Mouse (Mus musculus) heart, embryonic 12.5 days (tissue): ENCODE data around the gene Aifm1. TPM values are rescaled to one million over a fixed set of nuclear protein-coding genes. Genes with fewer than 3 reads are reported as not detected.
A peak's percentile ranks its signal among the peaks of the same experiment; 100 is the strongest.

ENCODE experiments used
- ATAC-seq: fragments of 200-750 bp; cut with Nextera tagmentation; 2 replicates; pipeline ENCODE4 v1.8.0; 2017; ENCODE audit warnings: moderate TSS enrichment, moderate library complexity; ENCODE audit not compliant: insufficient number of reproducible peaks, low FRiP score
- H3K27ac ChIP-seq: fragments of 300-500 bp; sonication (generic); 2 replicates; pipeline ENCODE4 v1.5.1; 2016; ENCODE audit warnings: mild to moderate bottlenecking, moderate library complexity; ENCODE audit not compliant: poor library complexity, severe bottlenecking
- H3K27me3 ChIP-seq: fragments of 300-500 bp; sonication (generic); replicated peaks from 2 replicates; pipeline ENCODE4 v1.6.1; 2016; ENCODE audit warnings: mild to moderate bottlenecking, moderate library complexity
- H3K36me3 ChIP-seq: fragments of 300-500 bp; sonication (generic); 2 replicates; pipeline ENCODE4 v1.6.1; 2016; ENCODE audit warnings: mild to moderate bottlenecking, moderate library complexity
- H3K4me1 ChIP-seq: fragments of 300-500 bp; sonication (generic); replicated peaks from 2 replicates; pipeline ENCODE4 v1.6.1; 2016; ENCODE audit warnings: mild to moderate bottlenecking
- H3K4me2 ChIP-seq: fragments of 300-500 bp; sonication (generic); 2 replicates; pipeline ENCODE4 v1.6.1; 2016; ENCODE audit warnings: mild to moderate bottlenecking, moderate library complexity
- H3K4me3 ChIP-seq: fragments of 300-500 bp; sonication (generic); 2 replicates; pipeline ENCODE4 v1.5.1; 2016; ENCODE audit warnings: mild to moderate bottlenecking
- H3K9ac ChIP-seq: fragments of 300-500 bp; sonication (generic); 2 replicates; pipeline ENCODE4 v1.6.1; 2016; ENCODE audit warnings: mild to moderate bottlenecking, moderate library complexity
- H3K9me3 ChIP-seq: fragments of 300-500 bp; sonication (generic); replicated peaks from 2 replicates; pipeline ENCODE4 v1.6.1; 2016; ENCODE audit warnings: mild to moderate bottlenecking, moderate library complexity
- WGBS: fragments of 180-500 bp; shearing (Covaris S2); methylation state at CpG from one replicate; pipeline ENCODE4 v1.1.7; 2016; 5-methylcytosine and 5-hydroxymethylcytosine counted together
- polyA plus RNA-seq: library from polyadenylated mRNA; unstranded; fragments of >200 nt; fragmentation: Nextera tagmentation; extraction: Ambion mirVana; gene quantifications from 2 replicates; pipeline ENCODE4 v1.2.1, GENCODE M21; 2016

The Aifm1 gene
- polyA plus RNA-seq: 111 TPM in 2 replicates

- 17% methylated on average over 45 of the region's 45 CpGs for WGBS
- H3K27ac ChIP-seq: 0 out of 2 replicates have a peak within 1 kb of the TSS, but pooled peaks have one; percentile 6
- peak within 1 kb of the TSS; percentile 69 for H3K9ac ChIP-seq
- H3K36me3 ChIP-seq: no peaks in the 10 kb centered on the region
- H3K4me3 ChIP-seq: peak within 1 kb of the TSS; percentile 64
- no peaks in the 10 kb centered on the region for H3K27me3 ChIP-seq
- H3K4me2 ChIP-seq: peak within 1 kb of the TSS; percentile 69
- H3K4me1 ChIP-seq: peaks cover 5% of the 10 kb centered on the region; the same call in 1 of the 2 replicates
- H3K9me3 ChIP-seq: no peaks in the 10 kb centered on the region
- peak; percentile 99 for ATAC-seq
These were observed at the start of gene Aifm1 for GRCm38 (mm10) chrX:48513166-48513807. Gene Aifm1, minus strand, starts transcription at chrX:48513563.

DNA sequence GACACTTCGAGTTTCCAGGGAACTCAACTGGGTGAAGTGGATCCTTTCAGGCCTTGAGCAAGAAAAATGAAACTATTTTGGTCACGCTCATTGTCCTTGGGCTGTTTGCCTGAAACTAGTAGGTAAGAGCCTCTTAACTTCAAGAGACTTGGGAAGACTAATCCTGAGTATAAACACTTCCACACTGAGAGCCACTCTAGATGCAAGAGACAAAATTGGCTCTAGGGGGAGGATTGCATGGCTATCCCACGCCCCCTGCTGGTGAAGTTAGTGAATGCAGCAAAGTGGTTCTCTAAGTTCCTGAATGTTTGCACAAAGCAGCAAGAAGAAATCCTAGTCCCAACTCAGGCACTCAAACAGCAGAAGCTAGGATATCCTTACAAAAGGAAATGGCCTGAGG, 18.8 kb upstream of the Aifm1 start:
- no peaks in the 10 kb centered on the region for H3K36me3 ChIP-seq
- H3K4me2 ChIP-seq: peak overlapping the region; percentile 34
- no peak overlapping the region for H3K4me3 ChIP-seq
- no peaks in the 10 kb centered on the region for H3K9me3 ChIP-seq
- no peaks in the 10 kb centered on the region for H3K27me3 ChIP-seq
- H3K4me1 ChIP-seq: no peaks in the 10 kb centered on the region
- ATAC-seq: no peak
- 0 out of 2 replicates have a peak overlapping the region, but pooled peaks have one; percentile 24 for H3K9ac ChIP-seq
- WGBS: 26% methylated on average over 3 of the region's 3 CpGs
- no peak overlapping the region for H3K27ac ChIP-seq

GRCm38 (mm10) chrX:48526435-48526834, 13.1 kb upstream of the Aifm1 start:
- ATAC-seq: no peak
- no peak overlapping the region for H3K4me2 ChIP-seq
- peak overlapping the region; percentile 43; the same call in 1 of the 2 replicates for H3K27ac ChIP-seq
- no peak overlapping the region for H3K9ac ChIP-seq
- no peak overlapping the region for H3K4me3 ChIP-seq
- 0 out of 2 replicates have a peak, but pooled peaks cover 4% of the 10 kb centered on the region for H3K4me1 ChIP-seq
- no peaks in the 10 kb centered on the region for H3K27me3 ChIP-seq
- H3K9me3 ChIP-seq: no peaks in the 10 kb centered on the region
- 51% methylated on average over 3 of the region's 3 CpGs for WGBS
- H3K36me3 ChIP-seq: no peaks in the 10 kb centered on the region

GRCm38 (mm10) chrX:48525866-48526265, 12.5 kb upstream of the Aifm1 start:
- no peak overlapping the region for H3K4me3 ChIP-seq
- no peak for ATAC-seq
- no peaks in the 10 kb centered on the region for H3K36me3 ChIP-seq
- no peak overlapping the region for H3K9ac ChIP-seq
- H3K27ac ChIP-seq: peak overlapping the region; percentile 43; the same call in 1 of the 2 replicates
- no peaks in the 10 kb centered on the region for H3K9me3 ChIP-seq
- H3K4me2 ChIP-seq: peak overlapping the region; percentile 16; the same call in 1 of the 2 replicates
- H3K4me1 ChIP-seq: 0 out of 2 replicates have a peak, but pooled peaks cover 4% of the 10 kb centered on the region
- H3K27me3 ChIP-seq: no peaks in the 10 kb centered on the region
- WGBS: 41% methylated on average over 8 of the region's 8 CpGs

DNA sequence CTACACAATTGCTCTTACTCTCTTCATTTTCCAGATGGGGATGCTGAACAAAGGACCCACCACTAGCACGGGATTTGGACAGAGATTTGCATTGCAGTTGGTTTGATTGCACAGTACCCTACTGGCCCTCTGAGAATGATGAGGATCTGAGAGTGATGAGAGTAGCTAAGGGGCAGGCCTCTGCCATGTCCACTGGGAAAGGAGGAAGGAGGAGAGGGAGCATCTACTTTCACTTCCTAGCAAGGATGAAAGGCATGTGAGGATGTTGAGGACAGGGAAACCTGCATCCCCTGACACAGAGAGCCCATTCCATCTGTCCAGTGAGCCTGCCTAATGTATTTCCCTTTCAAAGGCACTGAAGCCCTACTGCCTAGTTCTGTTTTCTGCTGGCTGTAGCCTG, 12.0 kb upstream of the Aifm1 start:
- Histone ChIP-seq H3K27me3 (no peaks in the 10 kb centered on the region), H3K4me2 (no peak overlapping the region), H3K4me3 (no peak overlapping the region), H3K9ac (no peak overlapping the region), H3K36me3 (no peaks in the 10 kb centered on the region), H3K9me3 (no peaks in the 10 kb centered on the region), H3K27ac (peak overlapping the region; percentile 43; the same call in 1 of the 2 replicates), H3K4me1 (0 out of 2 replicates have a peak, but pooled peaks cover 4% of the 10 kb centered on the region)
- ATAC-seq: no peak
- WGBS: 52% methylated on average over 1 of the region's 1 CpGs

DNA sequence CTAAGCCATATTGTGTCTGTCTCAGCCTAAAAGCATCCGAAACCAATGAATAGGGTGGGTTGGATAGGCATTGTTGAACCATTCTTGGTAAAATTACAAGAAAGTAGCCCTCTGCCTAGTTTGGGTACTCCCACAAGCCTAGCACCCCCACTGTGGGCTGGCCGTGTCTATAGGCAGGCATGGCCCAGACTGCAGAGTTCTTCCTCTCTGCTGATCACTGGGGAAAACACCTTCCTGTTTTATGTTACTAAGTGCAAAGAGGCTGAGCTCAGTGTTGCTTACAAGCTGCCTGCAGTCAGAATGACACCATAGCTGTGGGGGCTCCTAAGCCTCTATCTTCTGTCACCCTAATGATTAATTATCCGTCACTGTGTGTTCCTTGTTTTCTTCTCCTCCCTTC, 10.1 kb upstream of the Aifm1 start:
- Histone ChIP-seq H3K4me2 (no peak overlapping the region), H3K27me3 (no peaks in the 10 kb centered on the region), H3K9ac (no peak overlapping the region), H3K4me3 (no peak overlapping the region), H3K36me3 (no peaks in the 10 kb centered on the region), H3K27ac (no peak overlapping the region), H3K4me1 (0 out of 2 replicates have a peak, but pooled peaks cover 4% of the 10 kb centered on the region), H3K9me3 (no peaks in the 10 kb centered on the region)
- ATAC-seq: no peak
- 62% methylated on average over 3 of the region's 3 CpGs for WGBS

GRCm38 (mm10) chrX:48521651-48522050, 8.3 kb upstream of the Aifm1 start:
- Histone ChIP-seq H3K27ac (no peak overlapping the region), H3K36me3 (no peaks in the 10 kb centered on the region), H3K9me3 (no peaks in the 10 kb centered on the region), H3K9ac (no peak overlapping the region), H3K27me3 (no peaks in the 10 kb centered on the region), H3K4me3 (no peak overlapping the region), H3K4me1 (0 out of 2 replicates have a peak, but pooled peaks cover 4% of the 10 kb centered on the region), H3K4me2 (0 out of 2 replicates have a peak overlapping the region, but pooled peaks have one; percentile 7)
- ATAC-seq: no peak
- 62% methylated on average over 3 of the region's 3 CpGs for WGBS

GRCm38 (mm10) chrX:48519549-48520085, 6.3 kb upstream of the Aifm1 start:
- peak overlapping the region; percentile 86 for H3K4me2 ChIP-seq
- peak overlapping the region; percentile 74 for H3K9ac ChIP-seq
- no peak overlapping the region for H3K27ac ChIP-seq
- H3K9me3 ChIP-seq: no peaks in the 10 kb centered on the region
- peak overlapping the region; percentile 55 for H3K4me3 ChIP-seq
- no peaks in the 10 kb centered on the region for H3K36me3 ChIP-seq
- 21% methylated on average over 20 of the region's 20 CpGs for WGBS
- 0 out of 2 replicates have a peak, but pooled peaks cover 4% of the 10 kb centered on the region for H3K4me1 ChIP-seq
- H3K27me3 ChIP-seq: no peaks in the 10 kb centered on the region
- no peak for ATAC-seq

- WGBS: 23% methylated on average over 33 of the region's 33 CpGs
- no peaks in the 10 kb centered on the region for H3K27me3 ChIP-seq
- H3K36me3 ChIP-seq: no peaks in the 10 kb centered on the region
- H3K27ac ChIP-seq: no peak within 1 kb of the TSS
- no peaks in the 10 kb centered on the region for H3K9me3 ChIP-seq
- ATAC-seq: peak; percentile 77
- 0 out of 2 replicates have a peak, but pooled peaks cover 4% of the 10 kb centered on the region for H3K4me1 ChIP-seq
- H3K4me2 ChIP-seq: peak within 1 kb of the TSS; percentile 86
- peak within 1 kb of the TSS; percentile 55 for H3K4me3 ChIP-seq
- H3K9ac ChIP-seq: peak within 1 kb of the TSS; percentile 74
These were observed 5.6 kb upstream of the Aifm1 start, which contains the start of gene Rab33a for GRCm38 (mm10) chrX:48518808-48519548. Gene Rab33a, plus strand, starts transcription at chrX:48519285.

DNA sequence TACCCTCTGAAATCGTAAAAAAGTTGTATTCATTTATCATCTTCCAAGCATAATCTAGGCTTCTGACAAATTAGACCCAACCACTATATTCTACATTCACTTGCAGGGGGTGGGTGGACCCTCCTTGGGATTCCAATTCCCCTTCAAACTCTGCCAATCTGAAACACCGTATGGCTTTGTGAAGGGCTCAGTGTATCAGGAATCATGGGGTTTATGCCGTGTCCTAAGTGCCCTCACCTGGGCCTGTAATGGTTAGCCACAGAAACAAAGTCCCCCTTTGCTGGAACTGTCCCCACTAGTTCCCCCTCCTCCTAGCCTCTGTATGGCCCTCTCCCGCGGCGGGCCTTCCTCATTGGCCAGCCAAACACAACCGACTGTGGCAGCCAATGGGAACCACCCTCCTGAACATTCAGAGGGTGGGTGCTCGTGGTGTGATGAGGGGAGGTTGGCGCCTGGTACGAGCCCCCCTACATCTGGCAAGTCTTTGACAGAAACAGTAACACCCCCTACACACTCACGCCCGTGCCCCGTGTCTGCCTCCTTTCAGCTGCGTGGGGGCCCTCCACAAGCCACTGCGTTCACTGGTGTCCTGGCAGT, 4.9 kb upstream of the Aifm1 start:
- peak overlapping the region; percentile 86 for H3K4me2 ChIP-seq
- H3K27ac ChIP-seq: no peak overlapping the region
- WGBS: 19% methylated on average over 15 of the region's 15 CpGs
- peak overlapping the region; percentile 55 for H3K4me3 ChIP-seq
- H3K4me1 ChIP-seq: 0 out of 2 replicates have a peak, but pooled peaks cover under 1% of the 10 kb centered on the region
- no peaks in the 10 kb centered on the region for H3K9me3 ChIP-seq
- H3K27me3 ChIP-seq: no peaks in the 10 kb centered on the region
- no peaks in the 10 kb centered on the region for H3K36me3 ChIP-seq
- 0 out of 2 replicates have a peak, but pooled peaks have one; percentile 52 for ATAC-seq
- peak overlapping the region; percentile 74 for H3K9ac ChIP-seq
